Mouse (Mus musculus) CD4-positive helper T cell, adult 2 months (primary cell): ENCODE results near the gene Atf6b.

Source experiments
- DNase-seq: peaks from one replicate; pipeline ENCODE4 v3.0.0-alpha.2; 2012; ENCODE audit warnings: low read depth, missing footprints, low spot score

Atf6b gene

DNA sequence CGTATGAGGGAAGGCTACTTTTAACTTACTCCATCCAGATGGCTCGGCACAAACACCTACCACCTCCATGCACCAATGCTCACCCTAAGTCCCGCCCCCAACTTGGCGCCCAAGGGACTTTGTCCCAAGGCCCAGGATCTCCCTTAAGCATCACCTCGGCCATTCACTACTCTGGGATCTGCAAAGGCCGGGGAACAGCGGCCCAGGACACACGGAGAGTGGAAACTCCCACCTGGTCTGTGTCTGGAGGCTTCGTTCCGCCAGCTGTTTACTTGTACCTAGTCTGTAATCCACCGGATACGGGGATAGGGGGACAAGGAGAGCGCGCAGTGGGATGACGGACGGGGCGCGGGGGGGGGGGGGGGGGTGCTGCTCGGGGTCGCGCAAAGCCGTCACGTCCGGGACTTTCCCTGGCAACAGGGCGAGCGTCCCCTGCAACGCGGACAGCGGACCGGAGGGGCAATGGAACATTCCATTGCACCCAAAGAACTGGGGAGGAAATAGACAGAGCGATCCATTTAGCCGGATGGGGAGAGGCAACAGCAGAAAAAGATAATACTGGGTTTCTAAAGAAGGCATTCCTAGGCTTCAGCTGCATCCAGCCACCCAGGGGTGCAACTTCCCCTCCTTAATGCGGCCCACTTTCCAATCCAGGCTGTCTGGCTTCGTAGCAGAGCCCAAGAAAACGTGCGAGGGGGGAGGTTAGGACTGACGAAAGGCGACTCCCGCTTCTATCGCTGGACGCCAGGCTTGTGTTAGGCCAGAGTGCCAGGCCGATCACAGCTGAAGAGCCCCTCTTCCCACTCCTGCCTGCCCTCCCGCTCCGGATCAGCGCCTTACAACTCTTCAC is 19.6 kb upstream of the Atf6b start:
- DNase-seq: peak; percentile 86

DNA sequence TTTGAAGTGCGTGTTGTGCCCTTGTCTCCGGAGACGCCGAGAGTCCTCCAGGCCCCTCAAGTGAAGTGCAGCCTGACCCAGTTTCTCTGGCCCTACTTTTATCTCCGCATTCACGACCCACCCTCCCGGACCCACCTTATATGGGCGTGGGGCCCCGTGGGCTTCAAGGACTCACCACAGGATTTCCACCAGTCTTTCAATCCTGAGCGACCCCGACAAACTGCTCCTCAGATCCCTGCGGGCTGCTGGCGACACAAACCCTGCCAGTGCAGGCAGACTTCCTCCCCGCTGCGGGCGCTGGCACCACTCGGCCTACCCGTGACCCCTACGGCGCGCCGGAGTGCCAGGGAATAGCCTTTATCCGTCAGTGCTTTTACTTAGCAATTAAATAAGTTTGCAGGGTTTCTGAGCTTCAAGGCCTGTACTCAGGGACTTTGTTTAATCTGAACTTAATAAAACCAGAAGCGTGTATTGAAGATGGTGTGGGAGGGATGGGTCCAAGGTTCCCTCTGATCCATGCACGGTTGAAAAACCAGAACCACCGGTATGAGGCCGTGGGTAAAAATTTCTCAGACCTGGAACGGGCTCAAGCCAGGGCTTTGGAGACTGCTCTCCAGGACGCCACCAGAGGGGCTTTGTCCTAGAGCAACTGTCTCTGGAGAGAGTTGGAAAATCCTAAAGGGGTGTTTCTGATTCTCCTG is 18.9 kb upstream of the Atf6b start, which contains the start of gene Ppt2:
Ppt2 (minus strand) TSS at position 568 of the 701 bp plus-strand sequence.
- DNase-seq: peak; percentile 54

- peak; percentile 45 for DNase-seq
Observed at GRCm38 (mm10) chr17:34628644-34628967, 18.3 kb upstream of the Atf6b start.

DNA sequence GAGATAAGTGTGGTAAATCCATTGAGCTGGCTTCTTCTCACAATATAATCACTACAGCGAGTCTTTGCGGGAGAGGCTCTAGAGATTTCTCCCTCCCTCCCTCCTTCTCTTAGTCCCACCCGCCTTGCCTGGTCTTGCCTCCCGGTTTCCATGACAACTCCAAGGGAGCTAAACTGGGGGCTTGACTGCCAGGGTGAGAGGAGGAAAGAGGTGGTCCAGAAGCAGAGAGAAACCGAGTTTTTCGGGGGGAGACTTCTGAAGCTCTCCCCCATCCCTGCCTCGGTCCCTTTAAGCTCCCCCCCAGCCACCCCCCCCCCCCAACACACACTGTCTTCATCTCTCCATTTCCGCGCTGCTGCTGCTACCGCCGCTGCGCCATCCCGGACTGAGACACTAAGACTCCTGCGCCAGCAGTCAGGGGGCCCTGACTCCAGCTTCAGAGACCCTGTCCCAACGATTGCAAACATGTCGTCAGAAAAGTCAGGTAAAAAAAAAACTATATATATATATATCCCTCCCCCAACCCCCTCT is 17.7 kb upstream of the Atf6b start, which contains the start of gene Prrt1:
Prrt1 (plus strand) TSS at position 313 of the 531 bp plus-strand sequence.
- DNase-seq: peak; percentile 34

DNA sequence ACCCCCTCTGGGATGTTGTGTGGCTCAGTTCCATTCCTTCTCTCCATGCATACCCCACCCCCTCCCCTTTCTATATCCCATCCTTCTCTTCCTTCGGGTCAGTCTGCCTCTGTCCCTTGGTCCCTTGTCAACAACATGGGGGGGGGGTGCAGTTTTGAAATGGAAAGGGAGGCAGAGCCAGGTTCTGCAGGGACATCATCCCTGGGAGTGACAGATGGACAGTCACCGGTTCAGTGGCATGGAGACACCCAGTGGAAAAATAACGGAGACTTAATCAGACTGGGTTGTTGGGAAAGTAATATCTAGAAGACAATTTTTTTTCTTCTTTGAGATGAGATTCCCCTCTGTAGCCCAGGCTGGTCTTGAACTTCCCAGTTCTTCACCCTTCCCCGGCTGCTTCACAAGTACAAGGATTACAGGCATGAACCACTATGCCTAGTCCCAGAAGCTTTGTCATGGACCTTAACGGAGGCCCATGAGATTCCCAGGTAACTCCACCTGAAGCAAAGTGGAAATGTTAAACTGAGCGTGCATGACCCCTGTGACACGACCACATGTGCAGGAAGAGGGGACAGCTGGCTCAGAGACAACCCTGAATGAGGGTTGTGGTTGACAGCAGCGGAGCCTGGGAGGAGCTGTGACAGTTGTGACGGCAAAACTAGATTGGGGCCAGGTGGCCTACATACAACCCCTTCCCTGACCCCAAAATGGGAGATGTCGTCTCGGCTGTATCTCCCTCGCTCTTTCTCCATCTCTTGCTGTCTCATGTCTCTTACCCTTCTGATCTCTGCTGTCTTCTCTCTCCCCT is 16.9 kb upstream of the Atf6b start:
- peak; percentile 76 for DNase-seq

GRCm38 (mm10) chr17:34630761-34631301 is 16.1 kb upstream of the Atf6b start:
- peak; percentile 39 for DNase-seq

DNA sequence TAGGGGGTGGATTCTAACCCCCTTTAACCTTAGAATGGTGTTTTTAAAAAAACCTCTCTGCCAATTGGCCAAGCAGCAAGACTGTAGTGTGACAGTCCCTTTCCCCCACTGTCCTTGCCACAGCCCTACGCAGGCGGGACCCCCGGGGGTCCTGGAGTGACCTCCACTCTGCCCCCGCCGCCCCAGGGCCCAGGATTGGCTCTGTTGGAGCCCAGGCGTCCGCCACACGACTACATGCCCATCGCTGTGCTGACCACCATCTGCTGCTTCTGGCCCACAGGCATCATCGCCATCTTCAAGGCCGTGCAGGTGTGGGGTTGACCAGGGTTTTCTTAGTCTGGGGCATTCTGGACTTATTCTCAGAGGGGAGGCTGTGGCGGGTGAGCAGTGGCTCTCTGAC is 15.3 kb upstream of the Atf6b start:
- DNase-seq: no peak

DNA sequence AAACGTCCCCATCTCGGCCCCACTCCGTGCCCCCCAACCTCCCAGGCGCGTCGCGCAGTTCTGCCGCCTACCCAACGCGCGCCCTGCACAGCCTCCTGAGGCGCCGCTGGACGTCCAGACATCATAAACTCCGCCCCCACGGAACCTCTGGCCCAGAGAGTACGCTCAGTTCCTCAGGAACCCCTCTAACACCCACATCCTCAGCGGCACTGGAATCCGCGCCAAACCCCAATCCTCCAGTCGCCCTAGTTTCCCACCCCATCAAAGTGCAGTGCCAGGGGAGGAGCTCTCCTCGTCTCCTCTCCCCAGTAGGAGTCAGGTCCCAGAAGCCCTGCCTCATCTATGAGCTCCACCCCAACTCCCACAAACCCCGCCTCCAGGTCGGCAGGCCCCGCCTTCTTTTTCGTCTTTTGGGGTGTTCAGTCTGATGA is 14.7 kb upstream of the Atf6b start:
- peak; percentile 75 for DNase-seq

GRCm38 (mm10) chr17:34635671-34636070 is 11.3 kb upstream of the Atf6b start:
- no peak for DNase-seq

GRCm38 (mm10) chr17:34637459-34637858 is 9.5 kb upstream of the Atf6b start:
- DNase-seq: no peak

DNA sequence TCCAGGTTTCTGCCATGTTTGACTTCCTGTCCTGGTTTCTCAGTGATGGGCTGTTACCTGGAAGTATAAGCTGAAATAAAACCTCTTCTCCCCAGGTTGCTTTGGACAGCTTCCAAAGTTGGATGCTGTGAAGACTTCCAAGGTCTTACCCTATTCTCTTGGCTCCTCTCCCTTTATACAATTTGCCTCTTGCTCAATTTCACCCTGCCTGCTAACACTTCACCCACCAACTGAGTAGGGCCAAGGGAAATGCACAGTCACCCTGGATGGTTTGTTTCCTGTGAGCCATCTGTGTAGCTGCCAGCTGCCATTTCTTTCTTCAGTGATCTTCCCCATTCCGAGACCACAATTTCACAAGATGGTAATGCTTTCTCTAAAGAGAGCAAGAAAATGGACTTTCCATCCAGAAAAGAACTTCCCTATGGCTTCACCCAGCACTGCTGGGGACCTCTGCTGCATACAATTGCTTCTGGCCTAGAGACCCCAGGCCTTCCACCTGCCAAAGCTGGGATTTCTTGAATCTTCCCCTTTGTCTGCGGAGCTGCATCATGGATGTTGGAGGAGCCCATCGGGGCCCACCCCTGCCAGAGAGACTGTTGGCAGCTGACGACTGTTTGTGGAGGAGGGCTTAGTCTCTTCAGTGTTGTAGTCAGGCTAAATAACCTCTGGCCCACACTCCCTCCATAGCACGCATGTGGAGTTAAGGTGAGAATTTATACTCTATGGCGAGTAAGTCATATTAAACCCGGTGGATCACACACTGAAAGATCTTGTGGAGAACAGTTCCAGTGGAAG is 7.3 kb upstream of the Atf6b start:
- no peak for DNase-seq

DNA sequence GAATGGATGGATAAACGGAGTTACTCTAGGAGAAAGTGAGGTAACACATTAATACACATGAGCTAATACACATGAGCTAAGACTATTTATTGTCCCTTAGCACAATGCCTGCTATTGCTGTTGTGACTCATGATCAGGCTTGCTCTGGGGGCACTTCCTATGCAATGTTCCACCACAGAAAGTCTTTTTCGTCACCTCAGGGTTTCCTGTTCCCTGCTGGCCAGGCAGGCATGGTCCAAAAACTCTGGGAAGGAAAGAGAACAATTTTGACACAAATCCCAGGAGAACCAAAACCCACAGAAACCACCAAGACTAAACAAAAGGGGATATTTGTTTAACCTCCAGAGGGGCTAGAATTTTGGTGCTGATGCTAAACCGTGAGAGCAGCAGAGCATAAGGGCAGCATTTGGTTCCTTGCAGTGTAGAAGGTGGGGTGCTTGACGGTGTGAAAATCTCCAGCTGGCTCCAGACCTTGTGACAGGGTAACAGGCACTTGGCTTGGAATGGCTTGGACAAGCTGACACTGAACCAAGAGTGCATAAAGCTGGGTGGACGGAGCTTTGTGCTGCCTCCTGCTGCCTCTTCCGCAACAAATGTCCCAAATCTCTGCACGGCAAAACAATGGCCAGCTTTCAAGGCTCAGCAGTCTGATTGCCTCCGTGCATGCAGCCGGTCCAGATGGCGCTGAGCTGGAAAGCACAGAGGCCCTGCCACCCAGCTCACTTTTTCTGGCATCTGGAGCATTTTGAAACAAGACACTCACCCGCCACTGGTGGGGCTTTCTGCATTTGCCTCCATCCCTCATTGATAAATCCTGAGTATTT is 6.0 kb upstream of the Atf6b start:
- DNase-seq: no peak

GRCm38 (mm10) chr17:34641945-34642344 is 5.0 kb upstream of the Atf6b start:
- no peak for DNase-seq

- no peak for DNase-seq
Observed at GRCm38 (mm10) chr17:34643379-34643778, 3.6 kb upstream of the Atf6b start.

GRCm38 (mm10) chr17:34643944-34644343 is 3.0 kb upstream of the Atf6b start:
- DNase-seq: no peak

DNA sequence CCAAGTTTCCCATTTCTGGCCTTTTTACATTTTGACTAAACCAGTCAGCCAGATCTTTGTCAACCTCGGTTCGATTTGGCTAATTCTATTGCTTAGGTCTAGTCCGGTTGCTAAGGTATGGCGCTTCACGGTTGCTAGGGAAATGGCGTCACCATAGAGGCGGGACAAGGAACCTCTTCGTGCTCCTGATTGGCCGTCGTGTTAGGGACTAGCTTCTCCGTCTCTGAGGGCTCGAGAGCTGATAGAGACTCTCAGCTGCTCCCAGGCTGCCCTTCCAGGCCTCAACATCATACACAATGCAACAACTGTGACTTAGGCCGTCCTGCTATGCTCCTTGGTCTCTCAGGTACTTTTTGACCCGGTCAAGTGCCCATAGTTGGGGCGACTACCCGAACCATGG is 2.3 kb upstream of the Atf6b start, which contains the start of gene Fkbpl:
Fkbpl (plus strand) TSS at position 157 of the 400 bp plus-strand sequence.
- peak; percentile 96 for DNase-seq

DNA sequence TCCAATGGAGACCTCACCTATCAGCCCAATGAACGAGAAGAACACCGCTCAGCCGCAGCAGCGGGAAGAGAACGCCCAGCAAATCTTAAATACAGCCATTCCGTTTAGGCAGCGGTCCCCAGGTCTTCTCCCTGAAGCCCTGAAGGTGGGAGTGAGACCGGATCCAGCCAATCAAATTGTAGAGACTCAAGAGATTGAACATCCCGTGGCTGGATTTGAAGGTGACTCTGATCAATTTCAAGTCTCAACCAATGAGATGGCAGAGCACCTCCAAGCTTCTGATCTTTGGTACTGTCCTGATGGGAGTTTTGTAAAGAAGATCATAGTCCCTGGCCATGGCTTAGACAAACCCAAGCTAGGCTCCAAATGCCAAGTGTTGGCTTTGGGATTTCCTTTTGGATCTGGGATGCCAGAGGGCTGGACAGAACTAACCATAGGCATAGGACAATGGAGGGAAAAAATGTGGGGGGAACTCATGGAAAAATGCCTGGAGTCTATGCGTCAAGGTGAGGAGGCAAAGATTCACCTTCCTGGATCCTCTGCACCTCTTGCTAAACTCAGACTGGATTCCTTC is 1.6 kb upstream of the Atf6b start:
- DNase-seq: no peak

DNA sequence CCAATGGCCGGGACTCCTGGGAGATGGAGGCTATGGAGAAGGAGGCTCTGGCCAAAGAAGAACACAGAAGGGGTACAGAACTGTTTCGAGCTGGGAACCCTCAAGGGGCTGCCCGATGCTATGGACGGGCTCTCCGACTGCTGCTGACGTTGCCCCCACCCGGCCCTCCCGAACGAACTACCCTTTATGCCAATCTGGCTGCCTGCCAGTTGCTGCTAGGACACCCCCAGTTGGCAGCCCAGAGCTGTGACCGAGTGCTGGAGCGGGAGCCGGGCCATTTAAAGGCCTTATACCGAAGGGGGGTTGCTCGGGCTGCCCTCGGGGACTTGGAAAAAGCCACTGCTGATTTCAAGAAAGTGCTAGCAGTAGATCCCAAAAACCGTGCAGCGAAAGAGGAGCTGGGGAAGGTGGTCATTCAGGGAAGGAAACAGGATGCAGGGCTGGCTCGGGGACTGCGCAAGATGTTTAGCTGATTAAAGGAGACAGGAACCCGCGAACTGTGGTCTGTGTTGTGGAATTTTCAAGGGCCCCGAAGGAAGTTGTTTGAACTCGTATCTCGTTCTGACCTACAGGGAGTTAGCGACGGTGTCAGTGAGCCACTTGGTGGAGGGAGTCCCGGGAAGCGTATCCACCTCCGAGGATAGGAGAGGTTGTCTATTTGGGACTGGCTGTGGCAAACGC is 975 bp upstream of the Atf6b start:
- DNase-seq: no peak
